Mouse (Mus musculus) limb, embryonic 15.5 days (tissue): Measurements from ENCODE around the gene Atp12a. TPM values are rescaled to one million over a fixed set of nuclear protein-coding genes. Genes with fewer than 3 reads are reported as not detected.
A peak's percentile ranks its signal among the peaks of the same experiment; 100 is the strongest.

Source experiments
- ATAC-seq: fragments of 200-750 bp; cut with Nextera tagmentation; 2 replicates; pipeline ENCODE4 v1.8.0; 2017; ENCODE audit warnings: low read depth, moderate TSS enrichment; ENCODE audit not compliant: insufficient number of reproducible peaks, low FRiP score, low TSS enrichment
- H3K27ac ChIP-seq: fragments of 300-500 bp; sonication (generic); 2 replicates; pipeline ENCODE4 v1.5.1; 2015; ENCODE audit warnings: moderate library complexity, mild to moderate bottlenecking, inconsistent platforms
- H3K27me3 ChIP-seq: fragments of 300-500 bp; sonication (generic); 2 replicates; pipeline ENCODE4 v1.6.1; 2015; ENCODE audit warnings: inconsistent platforms
- H3K36me3 ChIP-seq: fragments of 300-500 bp; sonication (generic); 2 replicates; pipeline ENCODE4 v1.6.1; 2015; ENCODE audit warnings: inconsistent platforms
- H3K4me1 ChIP-seq: fragments of 300-500 bp; sonication (generic); 2 replicates; pipeline ENCODE4 v1.6.1; 2015; ENCODE audit warnings: inconsistent platforms
- H3K4me2 ChIP-seq: fragments of 300-500 bp; sonication (generic); 2 replicates; pipeline ENCODE4 v1.6.1; 2015; ENCODE audit warnings: mild to moderate bottlenecking, inconsistent platforms
- H3K4me3 ChIP-seq: fragments of 300-500 bp; sonication (generic); 2 replicates; pipeline ENCODE4 v1.5.1; 2015; ENCODE audit warnings: mild to moderate bottlenecking, inconsistent platforms
- H3K9ac ChIP-seq: fragments of 300-500 bp; sonication (generic); 2 replicates; pipeline ENCODE4 v1.6.1; 2015; ENCODE audit warnings: inconsistent platforms
- H3K9me3 ChIP-seq: fragments of 300-500 bp; sonication (generic); 2 replicates; pipeline ENCODE4 v1.6.1; 2016; ENCODE audit warnings: inconsistent platforms
- WGBS: fragments of 180-500 bp; shearing (Covaris S2); methylation state at CpG from one replicate; pipeline ENCODE4 v1.1.7; 2015; 5-methylcytosine and 5-hydroxymethylcytosine counted together
- polyA plus RNA-seq: library from polyadenylated mRNA; unstranded; fragments of >200 nt; fragmentation: Nextera tagmentation; extraction: Ambion mirVana; gene quantifications from 2 replicates; pipeline ENCODE4 v1.2.1, GENCODE M21; 2015

Gene Atp12a
- polyA plus RNA-seq: 1.2 and 2.3 TPM in 2 replicates

- Histone ChIP-seq H3K4me2 (peak within 1 kb of the TSS; percentile 80), H3K9me3 (no peaks in the 10 kb centered on the region), H3K4me1 (peaks cover 15% of the 10 kb centered on the region), H3K27ac (no peak within 1 kb of the TSS), H3K4me3 (peak within 1 kb of the TSS; percentile 44), H3K9ac (no peak within 1 kb of the TSS), H3K36me3 (no peaks in the 10 kb centered on the region), H3K27me3 (peaks cover 37% of the 10 kb centered on the region)
- WGBS: 2% methylated on average over 48 of the region's 48 CpGs
- no peak for ATAC-seq
Measured at GRCm38 (mm10) chr14:56364711-56365237, at the start of gene Atp12a. TSS of gene Atp12a (plus strand) at chr14:56365068.

- Histone ChIP-seq H3K27me3 (no peaks in the 10 kb centered on the region), H3K4me1 (peaks cover 9% of the 10 kb centered on the region; the same call in 1 of the 2 replicates), H3K36me3 (no peaks in the 10 kb centered on the region), H3K4me3 (no peak overlapping the region), H3K4me2 (no peak overlapping the region), H3K9ac (no peak overlapping the region), H3K27ac (no peak overlapping the region), H3K9me3 (no peaks in the 10 kb centered on the region)
- ATAC-seq: no peak
- WGBS: 61% methylated on average over 7 of the region's 7 CpGs
Measured at GRCm38 (mm10) chr14:56315519-56315918, 49.3 kb upstream of the Atp12a start.

GRCm38 (mm10) chr14:56316333-56316732, 48.5 kb upstream of the Atp12a start:
- WGBS: 74% methylated on average over 4 of the region's 4 CpGs
- Histone ChIP-seq H3K4me1 (peaks cover 9% of the 10 kb centered on the region; the same call in 1 of the 2 replicates), H3K27ac (no peak overlapping the region), H3K36me3 (no peaks in the 10 kb centered on the region), H3K27me3 (no peaks in the 10 kb centered on the region), H3K4me2 (no peak overlapping the region), H3K9me3 (no peaks in the 10 kb centered on the region), H3K4me3 (no peak overlapping the region), H3K9ac (no peak overlapping the region)
- ATAC-seq: no peak

- 36% methylated on average over 1 of the region's 1 CpGs for WGBS
Measured at GRCm38 (mm10) chr14:56322982-56323381, 41.9 kb upstream of the Atp12a start.

GRCm38 (mm10) chr14:56325038-56325437, 39.8 kb upstream of the Atp12a start:
- Histone ChIP-seq H3K4me2 (no peak overlapping the region), H3K4me3 (no peak overlapping the region), H3K9me3 (no peaks in the 10 kb centered on the region), H3K27ac (no peak overlapping the region), H3K27me3 (no peaks in the 10 kb centered on the region), H3K4me1 (no peaks in the 10 kb centered on the region), H3K36me3 (no peaks in the 10 kb centered on the region), H3K9ac (no peak overlapping the region)
- ATAC-seq: no peak

More at GRCm38 (mm10) chr14:56322982-56323381, 41.9 kb upstream of the Atp12a start:
- Histone ChIP-seq H3K36me3 (no peaks in the 10 kb centered on the region), H3K4me1 (no peaks in the 10 kb centered on the region), H3K4me2 (no peak overlapping the region), H3K9ac (no peak overlapping the region), H3K9me3 (no peaks in the 10 kb centered on the region), H3K27ac (no peak overlapping the region), H3K4me3 (no peak overlapping the region), H3K27me3 (no peaks in the 10 kb centered on the region)
- no peak for ATAC-seq

GRCm38 (mm10) chr14:56333700-56334099, 31.2 kb upstream of the Atp12a start:
- Histone ChIP-seq H3K36me3 (no peaks in the 10 kb centered on the region), H3K27ac (no peak overlapping the region), H3K4me2 (no peak overlapping the region), H3K4me1 (peaks cover 12% of the 10 kb centered on the region), H3K9me3 (no peaks in the 10 kb centered on the region), H3K9ac (no peak overlapping the region), H3K4me3 (no peak overlapping the region), H3K27me3 (no peaks in the 10 kb centered on the region)
- ATAC-seq: no peak

- ATAC-seq: no peak
- Histone ChIP-seq H3K4me1 (peaks cover 13% of the 10 kb centered on the region), H3K4me2 (no peak overlapping the region), H3K27me3 (no peaks in the 10 kb centered on the region), H3K4me3 (no peak overlapping the region), H3K9me3 (no peaks in the 10 kb centered on the region), H3K27ac (no peak overlapping the region), H3K9ac (no peak overlapping the region), H3K36me3 (no peaks in the 10 kb centered on the region)
- 85% methylated on average over 5 of the region's 5 CpGs for WGBS
Measured at GRCm38 (mm10) chr14:56334437-56334836, 30.4 kb upstream of the Atp12a start.

GRCm38 (mm10) chr14:56336032-56336431, 28.8 kb upstream of the Atp12a start:
- H3K27ac ChIP-seq: no peak overlapping the region
- H3K9me3 ChIP-seq: no peaks in the 10 kb centered on the region
- no peaks in the 10 kb centered on the region for H3K36me3 ChIP-seq
- peaks cover 13% of the 10 kb centered on the region for H3K4me1 ChIP-seq
- no peak overlapping the region for H3K4me2 ChIP-seq
- no peaks in the 10 kb centered on the region for H3K27me3 ChIP-seq
- H3K9ac ChIP-seq: no peak overlapping the region
- no peak for ATAC-seq
- no peak overlapping the region for H3K4me3 ChIP-seq
- 88% methylated on average over 10 of the region's 10 CpGs for WGBS

- peaks cover 13% of the 10 kb centered on the region for H3K4me1 ChIP-seq
- H3K4me2 ChIP-seq: no peak overlapping the region
- H3K4me3 ChIP-seq: no peak overlapping the region
- WGBS: 48% methylated on average over 9 of the region's 9 CpGs
- no peaks in the 10 kb centered on the region for H3K36me3 ChIP-seq
- no peaks in the 10 kb centered on the region for H3K27me3 ChIP-seq
- H3K27ac ChIP-seq: no peak overlapping the region
- H3K9me3 ChIP-seq: no peaks in the 10 kb centered on the region
- no peak overlapping the region for H3K9ac ChIP-seq
- ATAC-seq: no peak
Measured at GRCm38 (mm10) chr14:56337075-56337474, 27.8 kb upstream of the Atp12a start.

GRCm38 (mm10) chr14:56337696-56338095, 27.2 kb upstream of the Atp12a start:
- no peak for ATAC-seq

GRCm38 (mm10) chr14:56338882-56339442, 25.9 kb upstream of the Atp12a start:
- peaks cover 13% of the 10 kb centered on the region for H3K4me1 ChIP-seq
- no peaks in the 10 kb centered on the region for H3K36me3 ChIP-seq
- peak overlapping the region; percentile 61 for H3K27ac ChIP-seq
- H3K4me2 ChIP-seq: no peak overlapping the region
- no peaks in the 10 kb centered on the region for H3K9me3 ChIP-seq
- ATAC-seq: peak; percentile 84
- H3K9ac ChIP-seq: no peak overlapping the region
- H3K27me3 ChIP-seq: no peaks in the 10 kb centered on the region
- WGBS: 43% methylated on average over 7 of the region's 7 CpGs
- H3K4me3 ChIP-seq: no peak overlapping the region

More at GRCm38 (mm10) chr14:56337696-56338095, 27.2 kb upstream of the Atp12a start:
- no peak overlapping the region for H3K4me2 ChIP-seq
- no peaks in the 10 kb centered on the region for H3K36me3 ChIP-seq
- no peak overlapping the region for H3K9ac ChIP-seq
- no peaks in the 10 kb centered on the region for H3K9me3 ChIP-seq
- no peak overlapping the region for H3K4me3 ChIP-seq
- H3K27ac ChIP-seq: no peak overlapping the region
- H3K27me3 ChIP-seq: no peaks in the 10 kb centered on the region
- peaks cover 13% of the 10 kb centered on the region for H3K4me1 ChIP-seq
- 77% methylated on average over 2 of the region's 2 CpGs for WGBS

- ATAC-seq: no peak
- Histone ChIP-seq H3K27me3 (0 out of 2 replicates have a peak, but pooled peaks cover under 1% of the 10 kb centered on the region), H3K9ac (no peak overlapping the region), H3K4me2 (no peak overlapping the region), H3K36me3 (no peaks in the 10 kb centered on the region), H3K9me3 (no peaks in the 10 kb centered on the region), H3K4me3 (no peak overlapping the region), H3K4me1 (no peaks in the 10 kb centered on the region), H3K27ac (no peak overlapping the region)
- WGBS: 53% methylated on average over 3 of the region's 3 CpGs
Measured at GRCm38 (mm10) chr14:56348704-56349103, 16.2 kb upstream of the Atp12a start.
